Mouse (Mus musculus) spleen, embryonic (tissue): Measurements from ENCODE around the gene Poldip3.

Source experiments
- CTCF ChIA-PET: fragments of 350-600 bp; sonication (Branson Sonifier 250); formaldehyde crosslinking; loops from one replicate; lab custom pipeline; 2022; lab: Charles Lee

The Poldip3 gene

DNA sequence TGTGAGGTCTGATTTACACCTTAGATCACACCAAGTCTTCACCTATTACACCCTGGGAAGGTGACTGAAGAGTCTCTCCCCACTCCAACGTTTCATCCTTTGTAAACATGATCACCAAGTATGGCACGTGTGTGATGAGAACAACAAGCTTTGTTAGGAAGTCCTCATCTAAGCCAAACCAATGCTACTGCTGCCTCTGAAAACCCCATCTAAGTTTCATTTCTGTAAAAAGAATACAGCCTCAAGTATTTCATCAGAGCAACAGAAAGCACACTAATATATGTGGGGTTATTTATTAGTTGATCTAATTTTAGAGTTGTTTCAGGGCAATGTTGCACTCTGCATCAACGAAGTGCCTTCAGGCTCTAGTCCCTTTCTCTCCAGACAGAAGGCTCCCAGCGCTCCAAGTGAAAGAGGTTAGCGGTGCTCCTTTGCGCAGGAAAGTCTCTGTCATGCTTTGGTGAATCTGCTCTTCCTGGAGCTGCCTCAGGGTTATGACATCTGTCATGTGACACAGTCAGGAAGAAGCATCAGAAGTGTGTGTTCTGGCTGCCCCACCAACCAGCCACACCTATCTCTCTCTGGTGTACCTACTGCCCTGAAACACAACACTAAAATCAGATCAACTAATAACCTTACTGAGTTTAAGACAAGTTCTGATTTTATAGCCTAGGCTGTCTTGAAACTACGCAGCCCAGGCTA is 19.5 kb downstream of the Poldip3 start:
- CTCF ChIA-PET: no interaction called here

DNA sequence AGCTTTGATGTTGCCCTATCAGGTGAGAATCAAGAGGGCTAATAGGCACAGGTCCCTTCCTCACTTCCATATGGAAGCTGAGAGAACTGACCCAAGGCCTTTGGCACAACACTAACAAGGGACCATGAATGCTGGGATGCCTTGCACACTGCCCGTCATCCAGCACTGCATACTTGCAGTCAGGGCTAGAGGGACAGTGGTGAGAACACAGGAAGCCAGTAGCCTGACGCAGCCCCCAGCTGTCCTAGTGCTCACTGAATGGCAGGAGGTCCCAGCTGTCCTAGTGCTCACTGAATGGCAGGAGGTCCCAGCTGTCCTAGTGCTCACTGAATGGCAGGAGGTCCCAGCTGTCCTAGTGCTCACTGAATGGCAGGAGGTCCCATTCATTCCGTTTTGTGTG is 22.1 kb downstream of the Poldip3 start:
- CTCF ChIA-PET: interaction anchor here (0.6 to 0.9 kb wide), 2 partner anchors 17 to 30 kb away, joined by 3 read pairs; no protein-coding TSS in a partner anchor

DNA sequence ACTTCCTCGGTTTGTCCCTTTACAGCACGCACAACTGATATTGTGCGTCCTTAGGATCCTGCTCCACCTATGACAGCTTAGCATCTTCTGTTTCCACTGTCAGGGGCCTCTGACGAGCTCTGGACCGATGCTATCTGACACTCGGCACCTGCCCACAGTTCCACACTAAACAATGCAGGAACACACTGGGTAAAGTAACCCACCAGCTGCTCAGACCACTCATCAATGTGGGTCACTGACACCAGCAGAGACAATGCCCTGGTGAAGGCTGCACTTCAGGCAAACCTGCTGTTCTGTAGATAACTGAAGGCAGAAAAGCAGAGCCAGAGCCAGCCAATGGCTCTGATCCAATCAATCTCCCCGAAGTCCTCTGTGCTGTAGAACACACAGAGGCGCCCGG is 22.6 kb downstream of the Poldip3 start:
- CTCF ChIA-PET: interaction anchor here (0.6 to 0.9 kb wide), 2 partner anchors 16 to 30 kb away, joined by 3 read pairs; no protein-coding TSS in a partner anchor

DNA sequence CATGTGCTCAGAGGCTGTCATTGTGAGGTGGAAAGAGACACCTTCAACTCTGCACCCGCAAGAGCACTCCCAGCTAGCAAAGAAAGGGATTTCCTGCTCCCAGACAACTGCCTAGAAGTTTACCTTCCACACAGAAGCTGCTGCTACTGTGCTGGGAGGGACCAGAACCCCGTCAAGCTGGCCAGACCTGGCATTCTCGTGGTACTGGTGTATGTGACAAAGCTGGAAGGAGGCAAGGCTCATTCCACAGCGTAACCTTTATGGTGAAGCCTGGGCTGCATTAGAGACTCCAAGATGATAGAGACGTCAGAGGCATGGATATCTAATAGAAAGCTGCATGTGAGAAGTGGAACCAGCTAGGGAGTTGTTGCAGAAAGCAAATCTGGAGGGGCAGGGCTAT is 24.6 kb downstream of the Poldip3 start:
- CTCF ChIA-PET: no interaction called here

DNA sequence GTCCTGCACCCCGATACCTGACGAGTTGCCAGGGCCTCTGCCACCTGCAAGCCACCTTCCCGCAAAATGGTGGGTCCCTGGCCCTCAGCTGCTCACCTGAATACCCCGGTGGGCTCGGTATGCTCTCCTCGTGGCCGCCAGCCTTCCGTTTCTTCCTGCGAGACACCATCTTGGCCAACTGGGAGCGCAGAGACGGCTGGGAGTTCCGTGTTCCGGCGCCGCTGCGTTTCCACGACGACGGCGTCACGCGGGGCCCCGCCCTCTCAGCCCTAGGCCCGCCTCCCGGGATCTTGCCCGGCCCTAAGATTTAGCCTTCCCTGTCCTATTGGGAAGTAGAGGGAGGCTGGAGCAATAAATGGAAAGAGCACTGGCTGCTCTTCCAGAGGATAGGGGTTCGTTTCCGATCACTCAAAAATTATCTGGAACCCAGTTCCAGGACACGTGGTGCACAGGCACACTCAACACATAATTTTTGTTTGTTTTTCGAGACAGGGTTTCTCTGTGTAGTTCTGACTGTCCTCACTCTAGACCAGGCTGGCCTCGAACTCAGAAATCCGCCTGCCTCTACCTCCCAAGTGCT is 26.5 kb downstream of the Poldip3 start, which contains the start of gene Rrp7a:
TSS of gene Rrp7a (minus strand) at position 236 of the 580 bp plus-strand sequence.
- CTCF ChIA-PET: no interaction called here

DNA sequence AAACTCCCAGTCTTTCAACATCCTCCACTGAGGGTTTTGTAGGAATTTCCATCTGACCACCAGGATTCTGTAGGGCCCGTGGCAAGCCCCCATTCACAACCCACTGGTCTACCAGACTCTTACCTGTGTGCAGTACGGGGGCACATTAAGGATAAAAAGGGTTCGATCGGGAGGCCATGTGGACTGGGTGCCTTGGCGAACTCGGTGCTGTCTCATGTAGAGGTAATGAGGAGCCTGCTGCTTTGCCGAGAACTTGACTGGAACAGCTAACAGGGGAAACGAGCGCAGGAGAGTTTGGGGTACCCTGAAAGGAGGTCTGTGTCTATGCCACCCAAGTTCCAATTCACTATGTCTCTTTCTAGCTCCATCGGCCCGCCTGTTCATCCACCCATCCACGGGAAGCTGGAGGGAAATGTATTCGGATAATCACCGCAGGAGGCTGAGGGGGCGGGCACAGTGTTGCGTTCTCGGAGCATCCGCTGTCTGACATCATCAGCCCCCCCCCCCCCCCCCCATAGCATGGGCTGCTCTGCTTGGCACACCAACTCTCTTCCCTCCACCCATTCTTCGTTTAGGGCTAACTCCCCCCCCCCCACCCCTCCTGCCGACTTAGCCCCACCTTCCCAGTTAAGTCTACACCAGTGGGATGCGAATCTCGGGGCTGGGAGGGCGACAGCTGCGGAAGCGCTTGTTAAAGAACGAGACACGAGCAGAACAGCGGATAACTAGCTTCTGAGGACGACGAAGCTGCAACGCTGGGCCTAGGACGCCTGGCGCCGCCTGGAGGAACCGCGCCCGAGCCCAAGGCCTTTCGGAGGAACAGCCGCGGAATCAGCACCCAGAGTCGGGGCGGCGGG is 27.2 kb downstream of the Poldip3 start:
- CTCF ChIA-PET: no interaction called here

DNA sequence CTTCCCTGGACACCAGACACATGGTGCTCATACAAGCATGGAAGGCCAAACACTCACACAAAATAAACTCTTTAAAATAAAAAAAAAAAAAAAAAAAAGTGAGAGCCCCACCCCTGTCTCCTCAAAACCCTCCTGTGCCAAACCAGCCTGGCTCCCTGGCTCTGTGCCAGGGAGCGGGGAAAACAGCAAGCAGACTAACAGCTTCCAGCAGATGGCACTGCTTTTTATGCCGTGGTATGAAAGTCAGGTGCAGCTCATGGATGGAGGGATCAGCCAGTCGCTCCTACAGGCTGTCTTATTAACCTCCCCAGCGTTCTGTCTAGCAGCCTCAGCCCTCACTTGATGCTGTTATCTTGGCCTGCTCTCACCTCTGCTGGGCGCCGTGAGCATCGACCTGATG is 30.8 kb downstream of the Poldip3 start:
- CTCF ChIA-PET: interaction anchor here (0.6 kb wide), 1 partner anchor 125 kb away, joined by 17 read pairs; no protein-coding TSS in a partner anchor

DNA sequence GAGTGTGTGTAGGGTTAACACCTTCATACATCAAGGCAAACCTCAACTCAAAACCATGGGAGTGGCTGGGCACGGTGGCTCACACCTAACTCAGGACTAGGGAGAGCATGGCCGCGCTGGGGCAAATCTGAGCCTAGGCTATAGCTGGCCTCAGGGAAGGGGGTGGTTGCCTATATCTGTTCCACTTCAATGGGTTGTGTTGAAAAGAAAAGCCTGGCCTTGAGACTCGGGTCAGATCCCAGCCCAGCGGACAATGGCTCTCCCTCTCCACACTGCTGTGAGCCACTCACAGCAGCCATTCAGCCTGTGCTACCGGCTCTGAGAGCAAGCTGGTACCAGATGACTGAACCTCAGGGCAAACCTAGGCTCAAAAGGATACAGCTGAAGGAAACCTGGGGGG is 34.1 kb downstream of the Poldip3 start:
- CTCF ChIA-PET: no interaction called here

DNA sequence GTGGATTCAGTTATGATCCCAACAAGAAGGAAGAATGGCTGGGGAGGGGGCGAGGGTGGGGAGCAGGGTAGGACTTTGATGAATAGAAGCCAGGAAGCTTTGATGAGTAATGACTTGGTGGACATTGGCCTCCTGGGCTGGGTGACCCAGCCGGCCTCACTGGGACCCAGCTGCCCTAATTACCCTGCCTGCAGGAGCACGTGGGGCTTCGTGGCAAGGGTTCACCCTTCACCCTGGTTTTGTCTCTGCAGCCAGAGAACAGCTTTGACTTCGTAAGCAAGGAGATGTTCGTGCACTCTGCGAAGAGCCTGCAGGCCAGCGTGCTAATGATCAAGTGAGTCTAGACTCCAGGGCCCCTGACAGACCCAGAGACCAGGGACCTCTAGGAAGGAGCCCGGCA is 35.1 kb downstream of the Poldip3 start:
- CTCF ChIA-PET: no interaction called here

DNA sequence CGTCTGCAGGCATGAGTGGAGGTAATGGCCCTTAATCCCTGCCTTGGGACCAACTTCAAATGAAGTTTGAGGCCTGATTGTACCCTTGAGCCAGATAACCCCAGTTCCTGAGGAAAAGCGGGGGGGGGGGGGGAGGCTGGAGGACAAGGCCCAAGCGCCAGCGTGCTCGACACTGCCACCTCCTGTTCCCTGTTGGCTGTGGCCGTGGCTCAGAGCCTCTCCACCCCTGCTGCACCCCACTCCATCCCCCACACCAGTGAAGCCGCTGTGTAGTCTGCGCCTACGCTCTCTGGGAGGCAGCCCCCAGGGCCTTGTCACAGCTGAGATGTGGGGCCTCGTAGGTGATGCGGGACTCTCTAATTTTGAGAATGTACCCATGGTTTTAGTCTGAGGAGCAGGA is 36.3 kb downstream of the Poldip3 start:
- CTCF ChIA-PET: interaction anchor here (0.6 to 1.0 kb wide), 2 partner anchors 237 to 308 kb away, joined by 3 to 9 read pairs; no protein-coding TSS in a partner anchor

DNA sequence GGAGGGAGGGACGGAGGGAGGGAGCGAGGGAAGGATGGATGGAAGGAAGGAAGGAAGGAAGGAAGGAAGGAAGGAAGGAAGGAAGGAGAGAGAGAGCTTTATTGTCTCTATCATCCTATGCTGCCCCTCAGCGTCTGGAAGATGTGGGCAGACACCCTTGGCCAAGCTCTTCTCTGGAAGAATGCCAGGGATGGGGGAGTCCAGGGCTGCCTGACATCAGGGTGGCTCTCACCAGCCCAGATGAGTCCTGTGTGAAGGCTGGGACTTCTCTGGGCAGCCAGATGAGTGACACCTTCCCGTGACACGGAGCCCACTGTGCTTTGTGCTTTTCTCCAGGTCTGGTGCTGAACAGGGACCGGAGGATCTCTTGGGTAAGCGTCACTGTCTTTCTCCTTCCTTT is 37.3 kb downstream of the Poldip3 start:
- CTCF ChIA-PET: interaction anchor here (1.0 kb wide), 1 partner anchor 307 kb away, joined by 3 read pairs; no protein-coding TSS in a partner anchor

DNA sequence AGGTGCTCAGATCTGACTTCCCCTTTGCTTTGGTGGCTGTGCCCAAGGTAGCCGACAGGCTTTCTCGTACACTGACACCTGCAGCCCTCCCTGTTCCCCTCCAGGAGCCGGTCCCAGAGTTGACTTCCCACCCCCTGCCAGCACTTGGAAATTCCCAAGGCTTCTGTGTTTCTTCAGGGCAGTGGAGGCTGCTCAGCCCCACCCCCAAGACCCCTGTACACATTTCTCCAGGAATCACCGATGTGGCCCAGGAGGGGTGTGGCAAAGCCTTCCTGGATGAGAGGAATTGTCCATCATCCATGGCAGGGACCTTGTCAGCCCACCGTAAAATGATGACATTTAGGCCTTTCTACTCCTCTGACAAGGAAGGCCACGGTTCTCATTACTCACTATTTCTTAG is 37.9 kb downstream of the Poldip3 start:
- CTCF ChIA-PET: no interaction called here

DNA sequence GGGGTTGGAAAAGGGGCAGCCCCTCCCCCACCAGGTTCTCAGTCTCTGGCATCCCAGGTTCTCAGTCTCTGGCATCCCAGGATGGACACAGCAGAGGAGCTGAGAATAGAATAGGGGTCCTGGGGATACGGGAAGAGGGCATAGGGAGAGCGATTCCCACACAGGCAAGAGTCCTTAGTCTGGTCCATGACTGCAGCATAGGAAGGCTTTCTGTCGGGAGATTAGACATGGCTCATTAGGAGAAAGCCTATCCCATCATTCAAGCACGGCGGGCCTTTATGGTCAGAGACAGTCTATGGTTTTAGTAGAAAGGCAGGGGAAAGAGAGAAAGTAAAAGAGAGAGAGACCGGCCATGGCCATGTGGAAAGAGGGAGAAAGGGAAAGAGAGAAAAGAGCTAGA is 41.4 kb downstream of the Poldip3 start:
- CTCF ChIA-PET: no interaction called here

DNA sequence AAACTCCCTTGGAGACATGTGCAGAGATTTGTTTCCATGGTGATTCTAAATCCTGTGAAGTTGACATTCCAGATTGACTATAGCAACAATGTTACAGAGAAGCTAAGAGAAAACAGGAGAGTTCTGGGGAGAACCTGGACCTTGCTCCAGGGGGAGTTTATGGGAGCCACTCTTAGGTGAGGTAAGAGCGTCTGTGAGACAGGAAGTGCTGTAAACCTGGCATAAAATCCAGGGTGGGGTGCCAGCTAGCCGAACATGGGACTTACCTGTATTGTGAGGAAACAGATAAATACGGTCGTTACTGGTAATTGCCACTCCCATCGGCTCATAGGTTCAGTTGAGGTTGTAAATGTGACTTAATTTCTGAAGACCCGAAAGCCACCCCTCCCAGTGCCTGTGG is 42.8 kb downstream of the Poldip3 start:
- CTCF ChIA-PET: no interaction called here

DNA sequence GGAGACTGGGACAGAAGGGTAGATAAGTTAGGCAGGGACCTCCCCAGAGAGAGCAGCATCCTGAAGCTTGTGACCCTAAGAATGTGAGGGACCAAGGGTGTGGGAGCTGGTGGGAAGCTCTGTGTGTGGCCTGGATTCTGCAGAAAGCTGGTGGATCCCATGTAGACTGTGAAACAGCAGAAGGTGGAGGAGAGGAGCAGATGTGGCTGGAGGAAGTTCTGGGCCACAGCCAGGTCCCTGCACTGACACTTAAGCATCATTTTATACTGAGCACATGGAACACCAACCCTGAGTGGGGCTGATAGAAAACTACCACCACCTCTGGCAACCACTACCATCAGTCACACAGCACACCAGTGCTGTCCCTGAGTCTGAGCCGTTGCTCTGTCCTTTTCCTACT is 46.1 kb downstream of the Poldip3 start:
- CTCF ChIA-PET: no interaction called here

DNA sequence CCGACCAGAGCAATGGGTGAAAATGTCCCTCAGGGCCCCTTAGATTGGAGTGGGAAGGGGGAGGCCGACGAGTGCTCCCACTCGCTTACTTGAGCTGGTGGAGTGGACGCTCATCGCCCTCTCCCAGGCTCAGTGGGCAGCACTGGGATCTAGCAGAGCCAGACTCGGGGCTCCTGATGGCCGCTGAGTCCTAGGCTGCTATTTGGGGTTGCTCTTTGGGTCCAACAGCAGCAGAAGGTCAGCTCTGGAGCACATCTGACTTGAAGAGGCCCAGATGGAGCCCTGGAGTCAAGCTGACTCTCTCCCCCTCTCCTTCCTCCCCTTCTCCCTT is 48.9 kb downstream of the Poldip3 start:
- CTCF ChIA-PET: interaction anchor here (0.5 kb wide), 1 partner anchor 37 kb away, joined by 4 read pairs; no protein-coding TSS in a partner anchor

DNA sequence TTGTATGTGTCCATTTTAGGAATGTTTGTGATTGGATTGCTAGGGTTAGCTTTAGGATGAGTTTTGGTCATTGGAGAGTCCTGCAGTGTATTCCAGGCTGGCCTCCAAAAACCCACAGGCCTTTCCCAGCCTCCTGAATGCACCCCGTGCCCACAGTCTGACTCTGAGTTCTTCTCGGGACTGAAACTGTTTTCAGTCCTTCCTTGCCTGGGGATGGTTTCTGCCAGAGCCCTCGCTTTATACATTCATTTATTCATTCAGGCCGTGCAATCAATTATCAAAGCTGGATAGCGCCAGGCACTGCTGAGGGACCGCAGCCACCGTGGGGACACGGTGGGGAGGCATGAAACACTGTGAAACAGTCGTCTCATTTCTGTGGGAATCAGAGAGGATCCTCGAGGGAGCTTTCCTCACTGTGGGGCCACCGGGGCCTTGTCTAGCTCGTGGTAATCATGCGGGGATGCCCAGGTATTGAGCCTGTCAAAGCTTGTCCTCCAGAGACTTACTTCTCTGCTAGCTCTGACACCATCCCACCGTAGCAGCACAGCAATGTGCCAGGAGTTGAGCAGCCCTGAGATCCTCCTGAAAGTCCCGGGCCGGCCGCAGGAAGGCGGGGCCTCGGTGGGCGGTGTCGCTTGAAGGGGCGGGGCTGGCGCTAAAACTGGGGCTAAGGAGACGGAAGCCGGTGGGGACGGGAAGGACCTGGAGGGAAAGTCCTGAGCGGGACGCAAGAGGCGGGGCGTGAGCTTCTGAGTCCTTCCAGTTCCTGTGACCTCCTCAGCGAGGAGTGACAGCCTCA is 49.5 kb downstream of the Poldip3 start:
- CTCF ChIA-PET: interaction anchor here (0.7 kb wide), 1 partner anchor 20 kb away, joined by 3 read pairs; no protein-coding TSS in a partner anchor

DNA sequence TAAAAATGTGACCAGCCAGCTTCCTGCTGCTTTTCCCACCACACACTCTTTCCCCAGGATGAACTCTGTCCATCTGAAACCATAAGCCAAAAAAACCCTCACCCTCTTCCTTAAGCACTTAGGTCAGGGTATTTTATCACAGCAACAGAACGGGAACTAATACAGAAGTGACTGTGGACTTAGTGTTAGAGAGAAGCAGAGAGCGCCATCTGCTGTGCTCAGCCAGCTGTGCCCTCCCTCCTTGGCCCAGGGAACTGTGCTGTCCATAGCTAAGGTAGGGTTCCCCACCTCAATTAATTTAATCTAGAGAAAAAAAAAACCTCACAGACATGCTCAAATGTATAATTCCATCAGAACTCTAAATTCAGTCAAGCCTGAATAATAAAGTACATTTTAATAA is 53.2 kb downstream of the Poldip3 start:
- CTCF ChIA-PET: interaction anchor here (1.0 to 1.9 kb wide), 2 partner anchors 11 to 57 kb away, joined by 4 to 7 read pairs; no protein-coding TSS in a partner anchor

DNA sequence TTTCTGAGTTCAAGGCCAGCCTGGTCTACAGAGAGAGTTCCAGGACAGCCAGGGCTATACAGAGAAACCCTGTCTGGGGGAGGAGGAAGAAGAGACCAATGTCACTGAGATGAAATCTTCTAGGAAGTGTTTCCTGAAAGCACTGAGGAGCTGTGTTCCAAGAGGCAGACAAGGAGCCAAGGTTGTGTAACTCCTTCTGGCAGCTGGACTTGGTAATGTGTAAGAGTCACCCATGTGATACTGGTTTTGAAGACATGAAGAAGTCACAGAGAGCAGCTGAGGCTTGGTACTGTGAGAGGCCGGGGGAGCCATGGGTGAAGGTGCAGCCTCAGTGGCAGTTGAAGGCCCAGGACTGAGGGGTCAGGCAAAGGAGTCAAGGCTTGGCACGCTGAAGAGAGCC is 55.5 kb downstream of the Poldip3 start:
- CTCF ChIA-PET: no interaction called here

DNA sequence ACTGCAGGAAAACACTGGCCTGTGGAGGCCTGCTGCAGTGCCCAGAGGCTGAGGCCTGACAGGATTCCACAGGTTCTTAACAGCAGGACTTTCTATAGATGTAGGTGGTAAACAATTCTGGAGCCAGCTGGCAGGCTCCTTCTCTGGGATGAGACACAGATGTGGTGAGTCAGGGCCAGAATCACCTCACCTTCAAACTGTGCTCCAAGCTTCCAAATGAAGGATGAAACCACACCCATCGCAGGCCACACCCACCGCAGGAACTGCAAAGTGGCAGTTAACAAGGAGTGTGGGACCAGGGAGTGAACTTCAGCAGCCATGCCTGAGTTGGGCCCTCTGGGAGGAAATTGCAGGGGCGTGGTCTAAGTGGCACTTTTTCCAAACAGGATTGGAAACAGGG is 58.3 kb downstream of the Poldip3 start:
- CTCF ChIA-PET: no interaction called here

DNA sequence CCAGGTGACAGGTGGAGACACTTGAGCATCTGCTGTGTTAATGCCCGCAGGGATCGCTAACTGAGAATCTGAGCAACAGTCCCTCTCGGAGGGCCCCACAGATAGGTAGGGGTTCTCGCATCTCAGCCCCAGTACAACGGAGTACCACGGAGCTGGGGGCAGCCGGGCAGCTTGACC is 59.9 kb downstream of the Poldip3 start, which contains the start of gene Serhl:
TSS of gene Serhl (plus strand) at position 78 of the 177 bp plus-strand sequence.
- CTCF ChIA-PET: interaction anchor here (0.7 kb wide), 1 partner anchor 20 kb away, joined by 3 read pairs; no protein-coding TSS in a partner anchor
